Mouse (Mus musculus) urinary bladder, postnatal 4 days (tissue): Measurements from ENCODE around the gene C2cd2.
"Not testable (repeated sequence)": the region's sequence is repeated elsewhere in the genome, so short reads cannot be mapped to it uniquely, and the experiment has no call there.

Source experiments
- DNase-seq, 2 experiments: peaks; one replicate each; pipeline ENCODE4 v3.0.0; 2021 to 2022; ENCODE audit warnings: low spot score in 2 of 2

C2cd2 gene

GRCm38 (mm10) chr16:97948836-97949235 lies 13.6 kb downstream of the C2cd2 start:
- no peak for DNase-seq

- DNase-seq = not testable (repeated sequence)
Observed at GRCm38 (mm10) chr16:97946993-97947392, 15.4 kb downstream of the C2cd2 start.

GRCm38 (mm10) chr16:97941844-97942243 lies 20.6 kb downstream of the C2cd2 start:
- no peak for DNase-seq

GRCm38 (mm10) chr16:97940471-97940973 lies 21.9 kb downstream of the C2cd2 start:
- no peak for DNase-seq

- DNase-seq = no peak
Observed at GRCm38 (mm10) chr16:97935815-97936214, 26.6 kb downstream of the C2cd2 start.

- DNase-seq = no peak
Observed at GRCm38 (mm10) chr16:97930231-97930630, 32.2 kb downstream of the C2cd2 start.

GRCm38 (mm10) chr16:97929520-97929919 lies 32.9 kb downstream of the C2cd2 start:
- no peak for DNase-seq

- no peak for DNase-seq
Observed at GRCm38 (mm10) chr16:97927331-97927938, 35.0 kb downstream of the C2cd2 start.

- DNase-seq = no peak
Observed at GRCm38 (mm10) chr16:97926381-97926780, 36.0 kb downstream of the C2cd2 start.

- no peak for DNase-seq
Observed at GRCm38 (mm10) chr16:97925760-97926159, 36.6 kb downstream of the C2cd2 start.

- DNase-seq = no peak
Observed at GRCm38 (mm10) chr16:97923700-97924099, 38.7 kb downstream of the C2cd2 start.

- no peak for DNase-seq
Observed at GRCm38 (mm10) chr16:97922779-97923126, 39.6 kb downstream of the C2cd2 start.

GRCm38 (mm10) chr16:97921961-97922778 lies 40.2 kb downstream of the C2cd2 start:
- peak; percentile 82 to 85 for DNase-seq

GRCm38 (mm10) chr16:97920621-97921020 lies 41.8 kb downstream of the C2cd2 start:
- no peak for DNase-seq

- DNase-seq = no peak
Observed at GRCm38 (mm10) chr16:97919793-97920192, 42.6 kb downstream of the C2cd2 start.

GRCm38 (mm10) chr16:97912873-97913272 lies 49.5 kb downstream of the C2cd2 start:
- DNase-seq = no peak

GRCm38 (mm10) chr16:97909356-97909755 lies 53.0 kb downstream of the C2cd2 start:
- DNase-seq = no peak

GRCm38 (mm10) chr16:97907496-97907895 lies 54.9 kb downstream of the C2cd2 start:
- DNase-seq = no peak

GRCm38 (mm10) chr16:97906337-97906736 lies 56.1 kb downstream of the C2cd2 start:
- DNase-seq = no peak

GRCm38 (mm10) chr16:97905449-97905991 lies 56.9 kb downstream of the C2cd2 start:
- DNase-seq = no peak

- no peak for DNase-seq
Observed at GRCm38 (mm10) chr16:97904035-97904434, 58.4 kb downstream of the C2cd2 start.

- peak in 1 of 2 experiments; percentile 35 for DNase-seq
Observed at GRCm38 (mm10) chr16:97897346-97898024, 64.9 kb downstream of the C2cd2 start.
